Mouse (Mus musculus) MEL (cell line): ENCODE data around the gene Slc25a22.

Experiments
- E2F4 ChIP-seq: IDR thresholded peaks from 2 replicates; pipeline ENCODE4 v1.6.1; 2011; ENCODE audit warnings: low read depth, low read length, improper control_type of control experiment, borderline replicate concordance
- POLR2A ChIP-seq, 2 experiments: IDR thresholded peaks; 2 replicates each; pipeline ENCODE4 v1.6.1; 2011 to 2012; ENCODE audit warnings: low read length in 2 of 2, mild to moderate bottlenecking in 2 of 2, control low read depth in 1 of 2, improper control_type of control experiment in 1 of 2, low read depth in 1 of 2, moderate library complexity in 1 of 2; ENCODE audit not compliant: control insufficient read depth in 1 of 2, insufficient read depth in 1 of 2, poor library complexity in 1 of 2
- ZC3H11A ChIP-seq: IDR thresholded peaks from 2 replicates; pipeline ENCODE4 v1.6.1; 2012; ENCODE audit warnings: low read depth, mild to moderate bottlenecking, inconsistent platforms, low read length, improper control_type of control experiment

DNA sequence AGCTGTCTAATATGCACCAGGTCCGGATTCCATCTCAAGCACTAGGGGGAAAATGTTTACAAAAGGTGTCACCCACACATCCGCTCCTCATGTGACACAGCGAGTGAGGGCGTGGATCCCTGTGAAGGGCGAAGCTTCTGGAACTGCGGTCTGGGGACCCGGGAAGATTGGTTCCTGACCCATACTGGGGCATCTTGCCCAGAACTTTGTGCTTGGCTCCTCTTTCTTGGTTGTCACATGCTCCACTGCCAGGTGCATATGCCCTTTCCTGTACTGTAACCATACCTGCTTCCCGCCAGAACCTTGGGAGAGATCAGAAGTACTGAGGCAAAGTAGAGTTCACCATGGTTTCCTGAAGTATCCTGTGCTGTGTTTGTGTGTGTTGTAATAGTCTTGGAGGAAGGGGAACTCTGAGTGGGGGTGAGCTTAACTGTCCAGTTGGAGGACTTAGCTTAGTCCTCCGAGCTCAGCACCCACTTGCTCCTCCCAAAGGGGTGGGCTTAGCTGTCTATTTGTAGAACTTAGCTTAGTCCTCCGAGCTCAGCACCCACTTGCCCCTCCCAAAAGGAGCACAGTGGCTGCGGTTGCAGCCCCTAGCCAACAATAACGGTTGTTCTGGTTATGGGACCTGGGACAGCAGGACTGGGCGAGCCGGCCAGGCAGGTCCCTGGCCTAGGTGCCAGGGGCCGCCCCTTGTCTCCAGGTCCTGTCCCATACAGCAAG is 22.9 kb upstream of the Slc25a22 start, which contains the start of gene Cracr2b:
- TF ChIP-seq E2F4 = no peak
- TF ChIP-seq POLR2A (IDR thresholded peaks at IDR 0.05; ENCODE audit: control insufficient read depth in 1 of 2, insufficient read depth in 1 of 2, low read depth in 1 of 2, low read length in 2 of 2, poor library complexity in 1 of 2) = no peak
- TF ChIP-seq ZC3H11A = no peak
